Mouse (Mus musculus): Measurements from ENCODE around the gene Tex36. TPM values are rescaled to one million over a fixed set of nuclear protein-coding genes. Genes with fewer than 3 reads are reported as not detected.
A peak's percentile ranks its signal among the peaks of the same experiment; 100 is the strongest.

The Tex36 gene
- polyA plus RNA-seq (2014; fragmentation: Nextera tagmentation; extraction: Ambion mirVana), result not detected in 2 replicates

GRCm38 (mm10) chr7:133602058-133602457, at the start of gene Tex36:
TSS of gene Tex36 (minus strand) at chr7:133602158.
- DNase-seq (ENCODE audit: low spot score) (no peak), ATAC-seq (ENCODE audit: low FRiP score) (no peak)
- Histone ChIP-seq H3K4me2 (replicated peaks) (no peak within 1 kb of the TSS), H3K4me3 (replicated peaks; ENCODE audit: low read length) (no peak within 1 kb of the TSS), H3K9ac (no peak within 1 kb of the TSS), H3K9me3 (ENCODE audit: control insufficient read depth, low read length) (no peaks in the 10 kb centered on the region), H3K27ac (no peak within 1 kb of the TSS), H3K27me3 (ENCODE audit: control insufficient read depth, insufficient read depth, low read length) (no peaks in the 10 kb centered on the region), H3K4me1 (replicated peaks; ENCODE audit: control insufficient read depth, insufficient read depth, low read length) (peaks cover 1% of the 10 kb centered on the region; the same call in 1 of the 2 replicates), H3K36me3 (replicated peaks; ENCODE audit: control insufficient read depth, insufficient read depth) (no peaks in the 10 kb centered on the region)
- WGBS, result 60% methylated on average over 2 of the region's 2 CpGs

- Histone ChIP-seq H3K4me1 (replicated peaks; ENCODE audit: control insufficient read depth, insufficient read depth, low read length) (no peaks in the 10 kb centered on the region), H3K36me3 (replicated peaks; ENCODE audit: control insufficient read depth, insufficient read depth) (peaks cover 95% of the 10 kb centered on the region), H3K9me3 (ENCODE audit: control insufficient read depth, low read length) (no peaks in the 10 kb centered on the region), H3K9ac (no peak overlapping the region), H3K4me2 (replicated peaks) (no peak overlapping the region), H3K27me3 (ENCODE audit: control insufficient read depth, insufficient read depth, low read length) (no peaks in the 10 kb centered on the region), H3K27ac (no peak overlapping the region), H3K4me3 (replicated peaks; ENCODE audit: low read length) (no peak overlapping the region)
- 89% methylated on average over 6 of the region's 6 CpGs for WGBS
- no peak for DNase-seq (ENCODE audit: low spot score)
- no peak for ATAC-seq (ENCODE audit: low FRiP score)
Measured at GRCm38 (mm10) chr7:133645716-133646115, 43.8 kb upstream of the Tex36 start.

GRCm38 (mm10) chr7:133638821-133639220, 36.9 kb upstream of the Tex36 start:
- ATAC-seq (ENCODE audit: low FRiP score), result no peak
- H3K27ac ChIP-seq, result no peak overlapping the region
- H3K4me2 ChIP-seq (replicated peaks), result peak overlapping the region; percentile 94
- peaks cover 42% of the 10 kb centered on the region for H3K36me3 ChIP-seq (replicated peaks; ENCODE audit: control insufficient read depth, insufficient read depth)
- H3K9ac ChIP-seq, result 0 out of 2 replicates have a peak overlapping the region, but pooled peaks have one; percentile 92
- 91% methylated on average over 13 of the region's 13 CpGs for WGBS
- no peak for DNase-seq (ENCODE audit: low spot score)
- peaks cover 8% of the 10 kb centered on the region; the same call in 1 of the 2 replicates for H3K4me1 ChIP-seq (replicated peaks; ENCODE audit: control insufficient read depth, insufficient read depth, low read length)
- no peaks in the 10 kb centered on the region for H3K27me3 ChIP-seq (ENCODE audit: control insufficient read depth, insufficient read depth, low read length)
- no peaks in the 10 kb centered on the region for H3K9me3 ChIP-seq (ENCODE audit: control insufficient read depth, low read length)
- peak overlapping the region; percentile 92; the same call in 1 of the 2 replicates for H3K4me3 ChIP-seq (replicated peaks; ENCODE audit: low read length)

GRCm38 (mm10) chr7:133638306-133638705, 36.3 kb upstream of the Tex36 start:
- Histone ChIP-seq H3K27me3 (ENCODE audit: control insufficient read depth, insufficient read depth, low read length) (no peaks in the 10 kb centered on the region), H3K9ac (peak overlapping the region; percentile 92), H3K4me2 (replicated peaks) (peak overlapping the region; percentile 94), H3K36me3 (replicated peaks; ENCODE audit: control insufficient read depth, insufficient read depth) (peaks cover 36% of the 10 kb centered on the region), H3K4me3 (replicated peaks; ENCODE audit: low read length) (peak overlapping the region; percentile 92), H3K27ac (no peak overlapping the region), H3K4me1 (replicated peaks; ENCODE audit: control insufficient read depth, insufficient read depth, low read length) (peaks cover 8% of the 10 kb centered on the region; the same call in 1 of the 2 replicates), H3K9me3 (ENCODE audit: control insufficient read depth, low read length) (no peaks in the 10 kb centered on the region)
- 21% methylated on average over 13 of the region's 13 CpGs for WGBS
- ATAC-seq (ENCODE audit: low FRiP score) (no peak), DNase-seq (ENCODE audit: low spot score) (no peak)

- peak within 1 kb of the TSS; percentile 94 for H3K4me2 ChIP-seq (replicated peaks)
- H3K36me3 ChIP-seq (replicated peaks; ENCODE audit: control insufficient read depth, insufficient read depth), result peaks cover 30% of the 10 kb centered on the region
- H3K4me3 ChIP-seq (replicated peaks; ENCODE audit: low read length), result peak within 1 kb of the TSS; percentile 92
- peaks cover 8% of the 10 kb centered on the region; the same call in 1 of the 2 replicates for H3K4me1 ChIP-seq (replicated peaks; ENCODE audit: control insufficient read depth, insufficient read depth, low read length)
- DNase-seq (ENCODE audit: low spot score) (peak; percentile 98), ATAC-seq (ENCODE audit: low FRiP score) (peak; percentile 98)
- H3K9ac ChIP-seq, result peak within 1 kb of the TSS; percentile 92
- under 1% methylated on average over 79 of the region's 81 CpGs for WGBS
- H3K27ac ChIP-seq, result peak within 1 kb of the TSS; percentile 91
- H3K27me3 ChIP-seq (ENCODE audit: control insufficient read depth, insufficient read depth, low read length), result no peaks in the 10 kb centered on the region
- no peaks in the 10 kb centered on the region for H3K9me3 ChIP-seq (ENCODE audit: control insufficient read depth, low read length)
Measured at GRCm38 (mm10) chr7:133637361-133638305, 35.7 kb upstream of the Tex36 start, which contains the start of gene Edrf1. TSS of gene Edrf1 (plus strand) at chr7:133637543.

GRCm38 (mm10) chr7:133636738-133637352, 34.9 kb upstream of the Tex36 start:
- peaks cover 8% of the 10 kb centered on the region; the same call in 1 of the 2 replicates for H3K4me1 ChIP-seq (replicated peaks; ENCODE audit: control insufficient read depth, insufficient read depth, low read length)
- no peaks in the 10 kb centered on the region for H3K9me3 ChIP-seq (ENCODE audit: control insufficient read depth, low read length)
- no peaks in the 10 kb centered on the region for H3K27me3 ChIP-seq (ENCODE audit: control insufficient read depth, insufficient read depth, low read length)
- ATAC-seq (ENCODE audit: low FRiP score) (peak; percentile 38; the same call in 1 of the 2 replicates), DNase-seq (ENCODE audit: low spot score) (peak; percentile 92)
- H3K4me3 ChIP-seq (replicated peaks; ENCODE audit: low read length), result peak overlapping the region; percentile 92
- H3K9ac ChIP-seq, result peak overlapping the region; percentile 77
- peak overlapping the region; percentile 94 for H3K4me2 ChIP-seq (replicated peaks)
- 1% methylated on average over 21 of the region's 21 CpGs for WGBS
- H3K36me3 ChIP-seq (replicated peaks; ENCODE audit: control insufficient read depth, insufficient read depth), result peaks cover 22% of the 10 kb centered on the region
- peak overlapping the region; percentile 91 for H3K27ac ChIP-seq

GRCm38 (mm10) chr7:133634932-133635650, 33.1 kb upstream of the Tex36 start:
- H3K9ac ChIP-seq, result no peak overlapping the region
- H3K27ac ChIP-seq, result no peak overlapping the region
- WGBS, result 67% methylated on average over 10 of the region's 12 CpGs
- peaks cover 8% of the 10 kb centered on the region; the same call in 1 of the 2 replicates for H3K4me1 ChIP-seq (replicated peaks; ENCODE audit: control insufficient read depth, insufficient read depth, low read length)
- DNase-seq (ENCODE audit: low spot score) (no peak), ATAC-seq (ENCODE audit: low FRiP score) (no peak)
- peaks cover 8% of the 10 kb centered on the region for H3K36me3 ChIP-seq (replicated peaks; ENCODE audit: control insufficient read depth, insufficient read depth)
- no peaks in the 10 kb centered on the region for H3K27me3 ChIP-seq (ENCODE audit: control insufficient read depth, insufficient read depth, low read length)
- H3K4me3 ChIP-seq (replicated peaks; ENCODE audit: low read length), result no peak overlapping the region
- no peaks in the 10 kb centered on the region for H3K9me3 ChIP-seq (ENCODE audit: control insufficient read depth, low read length)
- no peak overlapping the region for H3K4me2 ChIP-seq (replicated peaks)

- 21% methylated on average over 2 of the region's 2 CpGs for WGBS
- DNase-seq (ENCODE audit: low spot score), result peak; percentile 67
Measured at GRCm38 (mm10) chr7:133632476-133632875, 30.5 kb upstream of the Tex36 start.

More at GRCm38 (mm10) chr7:133632476-133632875, 30.5 kb upstream of the Tex36 start:
- no peak overlapping the region for H3K27ac ChIP-seq
- no peak overlapping the region for H3K9ac ChIP-seq
- no peak for ATAC-seq (ENCODE audit: low FRiP score)
- 0 out of 2 replicates have a peak, but pooled peaks cover 3% of the 10 kb centered on the region for H3K4me1 ChIP-seq (replicated peaks; ENCODE audit: control insufficient read depth, insufficient read depth, low read length)
- H3K9me3 ChIP-seq (ENCODE audit: control insufficient read depth, low read length), result no peaks in the 10 kb centered on the region
- H3K27me3 ChIP-seq (ENCODE audit: control insufficient read depth, insufficient read depth, low read length), result no peaks in the 10 kb centered on the region
- H3K36me3 ChIP-seq (replicated peaks; ENCODE audit: control insufficient read depth, insufficient read depth), result no peaks in the 10 kb centered on the region
- H3K4me2 ChIP-seq (replicated peaks), result no peak overlapping the region
- H3K4me3 ChIP-seq (replicated peaks; ENCODE audit: low read length), result no peak overlapping the region

Measured in hindbrain, embryonic 14.5 days (tissue).